Comparison of ENCODE assay signal across 9 mouse cellular contexts in the genomic region with DNA sequence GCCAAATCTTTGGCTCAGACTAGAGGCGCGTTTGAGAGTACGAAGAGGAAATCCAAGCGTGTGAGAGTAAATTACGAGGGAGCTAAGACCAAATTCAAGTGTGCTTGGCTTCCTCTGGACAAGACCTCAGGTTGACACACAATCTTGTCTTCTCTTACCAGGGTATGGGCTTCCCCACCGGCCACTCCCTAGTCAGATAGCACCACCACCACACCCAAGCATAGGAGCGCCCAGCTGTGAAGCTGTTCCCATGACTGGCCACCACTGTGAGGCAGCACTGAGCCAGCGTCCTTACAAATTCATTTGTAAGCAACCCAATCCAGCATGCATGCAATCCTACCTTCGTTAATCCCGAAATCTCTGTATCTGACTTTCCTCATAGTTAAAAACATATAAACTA. TPM values are rescaled to one million over a fixed set of nuclear protein-coding genes. Genes with fewer than 3 reads are reported as not detected.
A peak's percentile ranks its signal among the peaks of the same experiment; 100 is the strongest.
DNase-seq lines count a peak whose midpoint lies in the region; ATAC-seq and TF ChIP-seq lines count a peak whose summit lies in the region.
"Had no signal": no experiment of that assay in that cellular context is flagged by ENCODE, and none has a peak within 500 bp of the region (broad histone marks: within the 10 kb centered on the region; RNA-seq: fewer than 3 reads in every experiment).

No protein-coding gene starts in this region.

- no peaks in the 10 kb centered on the region; the same call in 1 of the 2 replicates for H3K4me1 ChIP-seq in heart, postnatal 0 days (ENCODE audit: control insufficient read depth, insufficient read depth)

- no peak overlapping the region for H3K27ac ChIP-seq in heart, postnatal 0 days (ENCODE audit: low read depth)
- H3K27ac ChIP-seq: neural tube, embryonic 12.5 days had no signal

- 61% methylated on average over 10 of the region's 10 CpGs for WGBS in heart, postnatal 0 days

- ATAC-seq in heart, postnatal 0 days (ENCODE audit: insufficient read depth, low read depth), result no peak
- peak; percentile 68 for ATAC-seq in monocyte, adult 5-6 weeks (replicated peaks; ENCODE audit: insufficient number of reproducible peaks, low FRiP score, low TSS enrichment, poor library complexity, severe bottlenecking)

- H3K4me2 ChIP-seq in heart, postnatal 0 days (ENCODE audit: low read depth, low read length), result no peak overlapping the region
- H3K4me2 ChIP-seq: neural tube, embryonic 12.5 days had no signal

- no peak for DNase-seq in heart, postnatal 0 days (ENCODE audit: low spot score)
- no peak for DNase-seq in heart, adult 9 months (ENCODE audit: low spot score in 2 of 2)
- peak; percentile 69 for DNase-seq in A20 (ENCODE audit: low read depth, low spot score)
- DNase-seq in R1 (ENCODE audit: low read depth, low spot score), result peak; percentile 84
- peak; percentile 70 for DNase-seq in induced T-regulatory cell, adult 2 months (ENCODE audit: low read depth)
- DNase-seq in left cerebral cortex, postnatal 4 days, result no peak
- no peak for DNase-seq in right cerebral cortex, postnatal 36 days (ENCODE audit: low spot score in 2 of 2)

- no peaks in the 10 kb centered on the region for H3K9me3 ChIP-seq in heart, postnatal 0 days (replicated peaks; ENCODE audit: control insufficient read depth, low read length)
- H3K9me3 ChIP-seq: neural tube, embryonic 12.5 days had no signal

- H3K4me3 ChIP-seq in heart, postnatal 0 days (ENCODE audit: low read depth, low read length), result no peak overlapping the region
- H3K4me3 ChIP-seq: neural tube, embryonic 12.5 days had no signal

- peaks cover 16% of the 10 kb centered on the region; the same call in 1 of the 2 replicates for H3K27me3 ChIP-seq in heart, postnatal 0 days (ENCODE audit: control insufficient read depth, insufficient read depth, low read length)

- intact Hi-C loops in left cerebral cortex, postnatal 4 days (cut with DNase I), result no loop called here

- H3K9ac ChIP-seq in heart, postnatal 0 days (replicated peaks; ENCODE audit: low read depth, low read length), result no peak overlapping the region
- H3K9ac ChIP-seq: neural tube, embryonic 12.5 days had no signal

- H3K36me3 ChIP-seq in heart, postnatal 0 days (replicated peaks; ENCODE audit: control insufficient read depth, insufficient read depth, low read length), result peaks cover 6% of the 10 kb centered on the region

- TF ChIP-seq EP300 in heart, postnatal 0 days (IDR thresholded peaks at IDR 0.05; ENCODE audit: low read depth), result no peak

- TF ChIP-seq CTCF in heart, postnatal 0 days (IDR thresholded peaks at IDR 0.05; ENCODE audit: low read depth), result peak; percentile 54

RNA-seq across cellular contexts. Expression of gene Rplp1, which starts 7.4 kb away (rescaled TPM):
- 4,531 and 5,254 TPM in 2 replicates for total RNA-seq in heart, postnatal 0 days (2014; rRNA removed; ENCODE audit: low replicate concordance)
- 891 and 953 TPM in 2 replicates for polyA plus RNA-seq in heart, postnatal 0 days (2015; fragmentation: Nextera tagmentation; extraction: Ambion mirVana)
- total RNA-seq in monocyte, adult 5-6 weeks (2017), result 2,240 to 3,679 TPM (median 3,046 TPM) in 3 replicates
- 1,000 to 10,000 TPM; 2,004 to 2,011 TPM for total RNA-seq in left cerebral cortex, postnatal 4 days (2021)

RNA-seq across cellular contexts. Expression of gene Kif23, which starts 39.7 kb away (rescaled TPM):
- total RNA-seq in heart, postnatal 0 days (2014; rRNA removed; ENCODE audit: low replicate concordance), result 9.9 and 17.9 TPM in 2 replicates
- 17.2 and 17.6 TPM in 2 replicates for polyA plus RNA-seq in heart, postnatal 0 days (2015; fragmentation: Nextera tagmentation; extraction: Ambion mirVana)
- 28.8 to 78.3 TPM (median 41.1 TPM) in 3 replicates for total RNA-seq in monocyte, adult 5-6 weeks (2017)
- 10 to 100 TPM; 11.2 to 13.1 TPM for total RNA-seq in left cerebral cortex, postnatal 4 days (2021)

Comparison
In these comparisons a context has a peak if more than half of its experiments do, and no peak if none do; other contexts are left out.
1. DNase-seq: peak in A20 (single experiment), R1 (single experiment) and induced T-regulatory cell, adult 2 months (single experiment); none in heart, postnatal 0 days (single experiment), heart, adult 9 months (0 of 2), left cerebral cortex, postnatal 4 days (single experiment) and right cerebral cortex, postnatal 36 days (0 of 2).